Mouse (Mus musculus): ENCODE measurements around the gene Arl15.
A peak's percentile ranks its signal among the peaks of the same experiment; 100 is the strongest.
"Not testable (repeated sequence)": the region's sequence is repeated elsewhere in the genome, so short reads cannot be mapped to it uniquely, and the experiment has no call there.

The Arl15 gene

GRCm38 (mm10) chr13:113794039-113794704 is at the start of gene Arl15:
TSS of gene Arl15 (plus strand) at chr13:113794505.
- peak; percentile 99 for DNase-seq

GRCm38 (mm10) chr13:113745301-113745700 is 49.0 kb upstream of the Arl15 start:
- no peak for DNase-seq

GRCm38 (mm10) chr13:113750766-113751165 is 43.5 kb upstream of the Arl15 start:
- no peak for DNase-seq

- no peak for DNase-seq
These were observed 39.3 kb upstream of the Arl15 start for GRCm38 (mm10) chr13:113754731-113755689.

GRCm38 (mm10) chr13:113755779-113756178 is 38.5 kb upstream of the Arl15 start:
- DNase-seq: no peak

GRCm38 (mm10) chr13:113761717-113762116 is 32.6 kb upstream of the Arl15 start:
- no peak for DNase-seq

GRCm38 (mm10) chr13:113762766-113763516 is 31.4 kb upstream of the Arl15 start:
- DNase-seq: no peak

- no peak for DNase-seq
These were observed 28.9 kb upstream of the Arl15 start for GRCm38 (mm10) chr13:113765411-113765810.

GRCm38 (mm10) chr13:113769829-113770228 is 24.5 kb upstream of the Arl15 start:
- no peak for DNase-seq

- DNase-seq: no peak
These were observed 24.0 kb upstream of the Arl15 start for GRCm38 (mm10) chr13:113770340-113770739.

GRCm38 (mm10) chr13:113771340-113771739 is 23.0 kb upstream of the Arl15 start:
- no peak for DNase-seq

- DNase-seq: no peak
These were observed 19.5 kb upstream of the Arl15 start for GRCm38 (mm10) chr13:113774799-113775198.

GRCm38 (mm10) chr13:113775244-113776140 is 18.8 kb upstream of the Arl15 start:
- no peak for DNase-seq

GRCm38 (mm10) chr13:113785803-113786202 is 8.5 kb upstream of the Arl15 start:
- DNase-seq: no peak

GRCm38 (mm10) chr13:113787136-113787535 is 7.2 kb upstream of the Arl15 start:
- no peak for DNase-seq

- not testable (repeated sequence) for DNase-seq
These were observed 4.3 kb upstream of the Arl15 start for GRCm38 (mm10) chr13:113790016-113790415.

- no peak for DNase-seq
These were observed 668 bp upstream of the Arl15 start for GRCm38 (mm10) chr13:113793637-113794036.

GRCm38 (mm10) chr13:113794705-113795655 is 675 bp downstream of the Arl15 start:
- peak; percentile 33 for DNase-seq

- DNase-seq: no peak
These were observed 3.1 kb downstream of the Arl15 start for GRCm38 (mm10) chr13:113797378-113797777.

GRCm38 (mm10) chr13:113799361-113799760 is 5.1 kb downstream of the Arl15 start:
- no peak for DNase-seq

- no peak for DNase-seq
These were observed 5.9 kb downstream of the Arl15 start for GRCm38 (mm10) chr13:113800246-113800645.

Measured in thymus, postnatal 25 days (tissue).